Mouse (Mus musculus) heart, embryonic 11.5 days (tissue): ENCODE measurements around the gene Man1a. TPM values are rescaled to one million over a fixed set of nuclear protein-coding genes. Genes with fewer than 3 reads are reported as not detected.
A peak's percentile ranks its signal among the peaks of the same experiment; 100 is the strongest.

ENCODE experiments used
- ATAC-seq: fragments of 200-750 bp; cut with Nextera tagmentation; replicated peaks from 2 replicates; pipeline ENCODE4 v1.8.0; 2017; ENCODE audit warnings: moderate library complexity; ENCODE audit not compliant: insufficient number of reproducible peaks, low FRiP score, low TSS enrichment
- H3K27ac ChIP-seq: fragments of 300-500 bp; sonication (generic); 2 replicates; pipeline ENCODE4 v1.5.1; 2014; ENCODE audit warnings: mild to moderate bottlenecking, low read depth, low read length
- H3K27me3 ChIP-seq: fragments of 300-500 bp; sonication (generic); 2 replicates; pipeline ENCODE4 v1.6.1; 2014; ENCODE audit warnings: mild to moderate bottlenecking, low read length, mixed read lengths; ENCODE audit not compliant: control insufficient read depth, insufficient read depth
- H3K36me3 ChIP-seq: fragments of 300-500 bp; sonication (generic); 2 replicates; pipeline ENCODE4 v1.6.1; 2014; ENCODE audit warnings: mild to moderate bottlenecking, low read length, moderate library complexity, mixed read lengths; ENCODE audit not compliant: control insufficient read depth, insufficient read depth
- H3K4me1 ChIP-seq: fragments of 300-500 bp; sonication (generic); 2 replicates; pipeline ENCODE4 v1.6.1; 2014; ENCODE audit warnings: low read length; ENCODE audit not compliant: control insufficient read depth, insufficient read depth
- H3K4me2 ChIP-seq: fragments of 300-500 bp; sonication (generic); 2 replicates; pipeline ENCODE4 v1.6.1; 2014; ENCODE audit warnings: mild to moderate bottlenecking, moderate library complexity
- H3K4me3 ChIP-seq: fragments of 300-500 bp; sonication (generic); 2 replicates; pipeline ENCODE4 v1.5.1; 2014; ENCODE audit warnings: low read depth, low read length
- H3K9ac ChIP-seq: fragments of 300-500 bp; sonication (generic); 2 replicates; pipeline ENCODE4 v1.6.1; 2014; ENCODE audit warnings: mild to moderate bottlenecking, low read depth, low read length, moderate library complexity
- H3K9me3 ChIP-seq: fragments of 300-500 bp; sonication (generic); replicated peaks from 2 replicates; pipeline ENCODE4 v1.6.1; 2016; ENCODE audit warnings: low read length; ENCODE audit not compliant: control insufficient read depth
- WGBS: fragments of 180-500 bp; shearing (Covaris S2); extraction: QIAGEN DNeasy Blood & Tissue Kit; methylation state at CpG from one replicate; pipeline ENCODE4 v1.1.7; 2014; ENCODE audit not compliant: insufficient replicate concordance; 5-methylcytosine and 5-hydroxymethylcytosine counted together
- polyA plus RNA-seq: library from polyadenylated mRNA; unstranded; fragments of >200 nt; fragmentation: Nextera tagmentation; extraction: Ambion mirVana; gene quantifications from 2 replicates; pipeline ENCODE4 v1.2.1, GENCODE M21; 2014

Man1a gene
- polyA plus RNA-seq, 1 experiment from 2014 or later = 8.8 TPM

- Histone ChIP-seq H3K27me3 (no peaks in the 10 kb centered on the region), H3K36me3 (no peaks in the 10 kb centered on the region), H3K27ac (peak overlapping the region; percentile 60), H3K4me3 (no peak overlapping the region), H3K4me2 (peak overlapping the region; percentile 16; the same call in 1 of the 2 replicates), H3K9me3 (no peaks in the 10 kb centered on the region), H3K9ac (no peak overlapping the region), H3K4me1 (peaks cover 22% of the 10 kb centered on the region; the same call in 1 of the 2 replicates)
- ATAC-seq = no peak
- 38% methylated on average over 3 of the region's 3 CpGs for WGBS
Measured at GRCm38 (mm10) chr10:54058657-54059056, 17.8 kb downstream of the Man1a start.

GRCm38 (mm10) chr10:54054188-54054587, 22.2 kb downstream of the Man1a start:
- Histone ChIP-seq H3K9ac (no peak overlapping the region), H3K9me3 (no peaks in the 10 kb centered on the region), H3K36me3 (no peaks in the 10 kb centered on the region), H3K27me3 (no peaks in the 10 kb centered on the region), H3K4me2 (no peak overlapping the region), H3K4me3 (no peak overlapping the region), H3K27ac (no peak overlapping the region), H3K4me1 (peaks cover 6% of the 10 kb centered on the region; the same call in 1 of the 2 replicates)
- no peak for ATAC-seq
- 86% methylated on average over 4 of the region's 4 CpGs for WGBS

DNA sequence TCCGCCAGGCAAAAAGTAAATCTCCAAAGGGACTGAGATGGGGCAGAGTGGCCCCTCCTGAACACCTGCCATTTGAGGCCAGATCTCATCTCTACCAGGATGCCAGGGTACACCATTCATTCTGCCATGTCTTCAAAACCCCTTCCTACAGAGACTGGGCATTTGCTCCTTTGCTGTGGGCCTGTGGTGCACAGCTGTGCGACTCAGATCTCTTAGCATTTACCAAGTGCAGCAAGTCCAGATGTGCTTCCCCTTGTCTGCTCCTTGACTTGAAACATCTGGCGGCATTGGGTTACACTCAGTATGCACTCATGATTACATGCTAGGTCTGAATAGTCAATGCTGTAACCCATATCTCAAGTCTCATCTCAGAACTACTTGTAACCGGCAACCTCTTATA, 28.5 kb downstream of the Man1a start:
- H3K27me3 ChIP-seq = no peaks in the 10 kb centered on the region
- H3K4me2 ChIP-seq = no peak overlapping the region
- H3K27ac ChIP-seq = no peak overlapping the region
- H3K4me3 ChIP-seq = no peak overlapping the region
- H3K36me3 ChIP-seq = no peaks in the 10 kb centered on the region
- H3K9me3 ChIP-seq = no peaks in the 10 kb centered on the region
- ATAC-seq = no peak
- H3K4me1 ChIP-seq = no peaks in the 10 kb centered on the region
- WGBS = 81% methylated on average over 4 of the region's 4 CpGs
- H3K9ac ChIP-seq = no peak overlapping the region

DNA sequence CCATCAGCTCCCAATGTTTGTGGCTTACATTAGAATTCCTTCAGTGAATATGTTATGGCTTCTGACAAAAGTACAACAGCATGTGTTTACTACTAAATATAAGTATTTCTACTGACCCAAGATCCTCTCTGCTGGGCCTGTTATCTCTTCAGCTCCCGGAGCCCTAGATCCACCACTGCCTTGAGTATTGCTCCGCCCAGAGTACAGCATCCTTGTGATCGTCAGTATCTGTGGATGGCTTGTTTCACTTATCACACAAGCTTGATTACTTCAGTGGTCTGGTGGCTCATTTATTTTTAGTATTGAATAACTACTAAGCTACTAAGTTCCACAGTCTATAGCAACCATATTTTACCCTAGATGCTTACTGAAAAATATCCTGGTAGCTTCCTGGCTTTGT, 33.1 kb downstream of the Man1a start:
- ATAC-seq = no peak

DNA sequence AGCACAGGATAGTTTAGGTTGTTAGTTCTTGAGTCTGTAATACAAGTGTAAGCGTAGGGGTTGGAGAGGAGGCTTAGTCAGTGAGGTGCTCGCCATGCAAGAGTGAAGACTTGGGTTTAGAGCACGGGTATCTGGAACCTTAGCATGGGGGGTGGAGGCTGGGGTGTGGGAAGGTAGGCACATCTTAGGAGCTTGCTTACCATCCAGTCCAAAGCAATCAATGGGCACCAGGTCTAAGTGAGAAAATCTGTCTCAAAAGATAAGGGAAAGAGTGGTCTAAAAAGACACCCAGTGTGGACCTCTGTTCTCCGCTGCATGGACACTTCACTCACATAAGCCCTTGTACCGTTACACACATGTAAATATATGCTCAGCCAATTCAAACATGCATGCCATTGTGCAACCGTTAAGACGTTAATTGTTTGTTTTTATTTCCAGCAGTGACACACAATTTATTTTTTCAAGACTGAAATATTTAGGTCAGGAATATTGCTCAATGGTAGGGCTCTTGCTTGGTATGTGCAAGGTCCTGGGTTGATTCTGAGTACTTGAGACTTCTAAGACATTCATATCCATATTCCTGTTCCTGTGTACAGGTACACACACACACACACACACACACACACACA, 34.1 kb downstream of the Man1a start:
- Histone ChIP-seq H3K4me3 (no peak overlapping the region), H3K4me2 (no peak overlapping the region), H3K27ac (no peak overlapping the region), H3K9ac (no peak overlapping the region), H3K9me3 (no peaks in the 10 kb centered on the region), H3K4me1 (peaks cover 32% of the 10 kb centered on the region), H3K27me3 (no peaks in the 10 kb centered on the region), H3K36me3 (no peaks in the 10 kb centered on the region)
- ATAC-seq = peak; percentile 67
- WGBS = 79% methylated on average over 7 of the region's 7 CpGs

More for the DNA sequence above, 33.1 kb downstream of the Man1a start:
- peaks cover 24% of the 10 kb centered on the region for H3K4me1 ChIP-seq
- no peak overlapping the region for H3K4me3 ChIP-seq
- no peak overlapping the region for H3K4me2 ChIP-seq
- H3K27me3 ChIP-seq = no peaks in the 10 kb centered on the region
- 33% methylated on average over 3 of the region's 3 CpGs for WGBS
- no peak overlapping the region for H3K27ac ChIP-seq
- H3K9me3 ChIP-seq = no peaks in the 10 kb centered on the region
- H3K36me3 ChIP-seq = no peaks in the 10 kb centered on the region
- no peak overlapping the region for H3K9ac ChIP-seq

DNA sequence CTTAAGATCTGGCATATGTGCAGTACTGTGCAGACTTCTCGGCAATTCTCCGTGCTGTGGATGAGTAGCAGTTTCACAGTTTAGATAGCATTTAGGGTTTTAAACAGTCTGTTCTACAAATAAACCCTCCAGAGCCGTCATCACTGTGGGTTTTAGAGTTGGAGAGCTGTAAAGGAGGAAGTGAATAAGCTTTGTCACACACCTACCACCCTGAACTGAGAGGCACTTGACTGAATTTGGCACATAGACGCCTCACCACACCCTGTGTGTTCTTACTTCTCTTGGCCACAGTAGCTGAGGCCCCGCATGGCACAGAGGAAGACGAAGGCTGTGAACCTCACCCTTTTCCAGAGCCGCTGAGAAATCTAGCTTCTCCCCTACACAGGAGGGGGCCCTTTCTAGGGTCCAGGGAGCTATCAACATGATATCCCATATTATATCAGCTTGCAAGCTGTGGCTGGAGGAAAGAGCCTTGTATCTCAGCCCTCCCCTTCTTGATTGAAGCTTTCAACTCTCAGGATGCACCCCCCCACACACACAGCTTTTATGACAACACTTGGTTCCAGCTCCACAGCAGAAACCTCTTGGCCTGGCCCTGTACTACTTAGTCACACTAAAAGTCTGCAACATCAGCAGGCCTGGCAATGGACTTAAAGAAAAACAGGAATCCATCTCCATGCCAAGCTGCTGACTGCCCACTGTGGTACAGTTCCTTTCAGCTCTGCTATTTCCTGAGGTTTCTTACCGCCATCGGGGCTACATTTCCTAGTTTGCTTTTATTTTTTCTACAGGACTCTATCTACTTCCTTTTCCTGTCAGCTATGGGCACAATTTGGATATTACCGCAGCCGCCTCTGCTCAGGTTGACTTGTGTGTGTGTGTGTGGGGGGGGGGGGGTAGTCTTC, 35.9 kb downstream of the Man1a start:
- Histone ChIP-seq H3K36me3 (no peaks in the 10 kb centered on the region), H3K9me3 (no peaks in the 10 kb centered on the region), H3K4me1 (peaks cover 32% of the 10 kb centered on the region), H3K4me3 (no peak overlapping the region), H3K27me3 (no peaks in the 10 kb centered on the region), H3K27ac (peak overlapping the region; percentile 84), H3K9ac (peak overlapping the region; percentile 61), H3K4me2 (peak overlapping the region; percentile 22)
- 39% methylated on average over 11 of the region's 11 CpGs for WGBS
- ATAC-seq = 0 out of 2 replicates have a peak, but pooled peaks have one; percentile 37

DNA sequence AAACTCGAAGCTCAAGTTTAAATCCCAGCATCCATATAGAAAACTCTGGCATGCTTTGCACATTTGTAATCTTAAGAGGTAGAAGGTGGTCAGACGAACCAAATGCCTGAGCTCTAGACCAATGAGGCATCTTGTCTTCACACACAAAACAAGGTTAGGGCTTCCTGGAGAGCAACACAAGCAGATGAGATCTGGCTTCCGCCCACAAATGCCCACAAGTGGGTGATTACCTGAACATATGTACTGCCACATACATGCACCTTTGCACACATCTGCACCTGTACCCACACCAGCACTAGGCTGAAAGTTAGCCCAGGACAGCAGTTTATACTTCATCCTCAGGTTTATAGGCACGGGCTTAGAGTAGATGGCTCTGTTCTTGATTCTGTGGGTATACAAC, 36.7 kb downstream of the Man1a start:
- H3K9ac ChIP-seq = no peak overlapping the region
- H3K27me3 ChIP-seq = no peaks in the 10 kb centered on the region
- no peak for ATAC-seq
- no peaks in the 10 kb centered on the region for H3K9me3 ChIP-seq
- H3K4me3 ChIP-seq = no peak overlapping the region
- H3K4me1 ChIP-seq = peaks cover 32% of the 10 kb centered on the region
- peak overlapping the region; percentile 84 for H3K27ac ChIP-seq
- 79% methylated on average over 4 of the region's 4 CpGs for WGBS
- no peaks in the 10 kb centered on the region for H3K36me3 ChIP-seq
- 0 out of 2 replicates have a peak overlapping the region, but pooled peaks have one; percentile 22 for H3K4me2 ChIP-seq

GRCm38 (mm10) chr10:54038734-54039133, 37.7 kb downstream of the Man1a start:
- Histone ChIP-seq H3K9ac (no peak overlapping the region; the same call in 1 of the 2 replicates), H3K27me3 (no peaks in the 10 kb centered on the region), H3K9me3 (no peaks in the 10 kb centered on the region), H3K4me1 (peaks cover 32% of the 10 kb centered on the region), H3K27ac (peak overlapping the region; percentile 91), H3K36me3 (no peaks in the 10 kb centered on the region), H3K4me3 (no peak overlapping the region), H3K4me2 (peak overlapping the region; percentile 42)
- no peak for ATAC-seq
- 21% methylated on average over 10 of the region's 10 CpGs for WGBS
